Mouse (Mus musculus) limb, embryonic 13.5 days (tissue): ENCODE results near the gene Kif26b. TPM values are rescaled to one million over a fixed set of nuclear protein-coding genes. Genes with fewer than 3 reads are reported as not detected.

Experiments used
- ATAC-seq: fragments of 200-750 bp; cut with Nextera tagmentation; 2 replicates; pipeline ENCODE4 v1.8.0; 2017; ENCODE audit warnings: low read depth, moderate number of reproducible peaks, moderate TSS enrichment; ENCODE audit not compliant: low FRiP score
- H3K27ac ChIP-seq: fragments of 300-500 bp; sonication (generic); 2 replicates; pipeline ENCODE4 v1.5.1; 2015; ENCODE audit warnings: inconsistent platforms, mild to moderate bottlenecking, moderate library complexity
- H3K27me3 ChIP-seq: fragments of 300-500 bp; sonication (generic); 2 replicates; pipeline ENCODE4 v1.6.1; 2015; ENCODE audit warnings: mild to moderate bottlenecking, inconsistent platforms
- H3K36me3 ChIP-seq: fragments of 300-500 bp; sonication (generic); 2 replicates; pipeline ENCODE4 v1.6.1; 2015; ENCODE audit warnings: inconsistent platforms, mild to moderate bottlenecking, moderate library complexity
- H3K4me1 ChIP-seq: fragments of 300-500 bp; sonication (generic); 2 replicates; pipeline ENCODE4 v1.6.1; 2015; ENCODE audit warnings: inconsistent platforms
- H3K4me2 ChIP-seq: fragments of 300-500 bp; sonication (generic); replicated peaks from 2 replicates; pipeline ENCODE4 v1.6.1; 2015; ENCODE audit warnings: inconsistent platforms, mild to moderate bottlenecking, moderate library complexity
- H3K4me3 ChIP-seq: fragments of 300-500 bp; sonication (generic); 2 replicates; pipeline ENCODE4 v1.5.1; 2015; ENCODE audit warnings: moderate library complexity, mild to moderate bottlenecking, inconsistent platforms
- H3K9ac ChIP-seq: fragments of 300-500 bp; sonication (generic); 2 replicates; pipeline ENCODE4 v1.6.1; 2015; ENCODE audit warnings: mild to moderate bottlenecking, inconsistent platforms
- H3K9me3 ChIP-seq: fragments of 300-500 bp; sonication (generic); 2 replicates; pipeline ENCODE4 v1.6.1; 2016; ENCODE audit warnings: inconsistent platforms
- WGBS: fragments of 180-500 bp; shearing (Covaris S2); methylation state at CpG from one replicate; pipeline ENCODE4 v1.1.7; 2015; 5-methylcytosine and 5-hydroxymethylcytosine counted together
- polyA plus RNA-seq: library from polyadenylated mRNA; unstranded; fragments of >200 nt; fragmentation: Nextera tagmentation; extraction: Ambion mirVana; gene quantifications from 2 replicates; pipeline ENCODE4 v1.2.1, GENCODE M21; 2015

Gene Kif26b
- polyA plus RNA-seq, 1 experiment from 2014 or later, result 13.3 TPM

- Histone ChIP-seq H3K4me3 (no peak overlapping the region), H3K4me1 (peaks cover 8% of the 10 kb centered on the region; the same call in 1 of the 2 replicates), H3K9me3 (no peaks in the 10 kb centered on the region), H3K27ac (no peak overlapping the region), H3K4me2 (no peak overlapping the region), H3K27me3 (peaks cover 25% of the 10 kb centered on the region; the same call in 1 of the 2 replicates), H3K36me3 (peaks cover 19% of the 10 kb centered on the region), H3K9ac (no peak overlapping the region)
- ATAC-seq, result no peak
- WGBS, result 88% methylated on average over 9 of the region's 9 CpGs
Measured at GRCm38 (mm10) chr1:178712189-178712873, 183.4 kb downstream of the Kif26b start.

- H3K9ac ChIP-seq, result no peak overlapping the region
- no peak overlapping the region for H3K27ac ChIP-seq
- no peak overlapping the region for H3K4me3 ChIP-seq
- H3K4me2 ChIP-seq, result no peak overlapping the region
- H3K9me3 ChIP-seq, result peaks cover under 1% of the 10 kb centered on the region; the same call in 1 of the 2 replicates
- H3K27me3 ChIP-seq, result peaks cover 21% of the 10 kb centered on the region; the same call in 1 of the 2 replicates
- no peak for ATAC-seq
- 93% methylated on average over 5 of the region's 5 CpGs for WGBS
- H3K36me3 ChIP-seq, result peaks cover 31% of the 10 kb centered on the region
- no peaks in the 10 kb centered on the region for H3K4me1 ChIP-seq
Measured at GRCm38 (mm10) chr1:178714209-178714608, 185.3 kb downstream of the Kif26b start.

- Histone ChIP-seq H3K4me3 (no peak overlapping the region), H3K4me1 (peaks cover 5% of the 10 kb centered on the region), H3K9ac (no peak overlapping the region), H3K27me3 (peaks cover 21% of the 10 kb centered on the region; the same call in 1 of the 2 replicates), H3K4me2 (no peak overlapping the region), H3K27ac (no peak overlapping the region), H3K36me3 (peaks cover 35% of the 10 kb centered on the region), H3K9me3 (peaks cover 5% of the 10 kb centered on the region)
- ATAC-seq, result 0 out of 2 replicates have a peak, but pooled peaks have one; percentile 32
- 68% methylated on average over 2 of the region's 2 CpGs for WGBS
Measured at GRCm38 (mm10) chr1:178716411-178716810, 187.5 kb downstream of the Kif26b start.

- 58% methylated on average over 2 of the region's 2 CpGs for WGBS
- H3K36me3 ChIP-seq, result peaks cover 35% of the 10 kb centered on the region
Measured at GRCm38 (mm10) chr1:178720821-178721220, 191.9 kb downstream of the Kif26b start.

GRCm38 (mm10) chr1:178722793-178723192, 193.9 kb downstream of the Kif26b start:
- H3K27ac ChIP-seq, result no peak overlapping the region
- peaks cover 16% of the 10 kb centered on the region for H3K36me3 ChIP-seq
- H3K9me3 ChIP-seq, result peaks cover 5% of the 10 kb centered on the region
- no peak for ATAC-seq
- no peak overlapping the region for H3K4me2 ChIP-seq
- no peak overlapping the region for H3K4me3 ChIP-seq
- no peak overlapping the region for H3K9ac ChIP-seq
- H3K27me3 ChIP-seq, result peaks cover 17% of the 10 kb centered on the region
- peaks cover 9% of the 10 kb centered on the region for H3K4me1 ChIP-seq
- WGBS, result 84% methylated on average over 4 of the region's 4 CpGs

More at GRCm38 (mm10) chr1:178720821-178721220, 191.9 kb downstream of the Kif26b start:
- no peak overlapping the region for H3K4me3 ChIP-seq
- no peak overlapping the region for H3K27ac ChIP-seq
- peaks cover 9% of the 10 kb centered on the region; the same call in 1 of the 2 replicates for H3K27me3 ChIP-seq
- ATAC-seq, result no peak
- H3K9ac ChIP-seq, result no peak overlapping the region
- H3K9me3 ChIP-seq, result peaks cover 5% of the 10 kb centered on the region
- no peak overlapping the region for H3K4me2 ChIP-seq
- peaks cover 5% of the 10 kb centered on the region for H3K4me1 ChIP-seq

- peaks cover 27% of the 10 kb centered on the region for H3K4me1 ChIP-seq
- H3K27ac ChIP-seq, result no peak overlapping the region
- ATAC-seq, result no peak
- no peak overlapping the region for H3K4me3 ChIP-seq
- no peak overlapping the region for H3K4me2 ChIP-seq
- peaks cover 17% of the 10 kb centered on the region for H3K27me3 ChIP-seq
- 91% methylated on average over 3 of the region's 3 CpGs for WGBS
- H3K36me3 ChIP-seq, result peaks cover 4% of the 10 kb centered on the region; the same call in 1 of the 2 replicates
- H3K9ac ChIP-seq, result no peak overlapping the region
- H3K9me3 ChIP-seq, result no peaks in the 10 kb centered on the region
Measured at GRCm38 (mm10) chr1:178725536-178725935, 196.6 kb downstream of the Kif26b start.

- Histone ChIP-seq H3K9me3 (peaks cover 4% of the 10 kb centered on the region; the same call in 1 of the 2 replicates), H3K27ac (peak overlapping the region; percentile 4; the same call in 1 of the 2 replicates), H3K4me2 (0 out of 2 replicates have a peak overlapping the region, but pooled peaks have one; percentile 2), H3K9ac (no peak overlapping the region), H3K4me1 (peaks cover 41% of the 10 kb centered on the region), H3K27me3 (peaks cover 12% of the 10 kb centered on the region), H3K36me3 (peaks cover 4% of the 10 kb centered on the region), H3K4me3 (no peak overlapping the region)
- WGBS, result 12% methylated on average over 6 of the region's 6 CpGs
- ATAC-seq, result peak; percentile 44; the same call in 1 of the 2 replicates
Measured at GRCm38 (mm10) chr1:178728256-178728655, 199.3 kb downstream of the Kif26b start.

- no peak overlapping the region for H3K9ac ChIP-seq
- H3K27ac ChIP-seq, result no peak overlapping the region
- peaks cover 18% of the 10 kb centered on the region for H3K27me3 ChIP-seq
- H3K36me3 ChIP-seq, result peaks cover 3% of the 10 kb centered on the region
- peaks cover 56% of the 10 kb centered on the region for H3K4me1 ChIP-seq
- no peak for ATAC-seq
- no peak overlapping the region for H3K4me3 ChIP-seq
- no peak overlapping the region for H3K4me2 ChIP-seq
- peaks cover 4% of the 10 kb centered on the region; the same call in 1 of the 2 replicates for H3K9me3 ChIP-seq
- WGBS, result 90% methylated on average over 3 of the region's 3 CpGs
Measured at GRCm38 (mm10) chr1:178730271-178730670, 201.3 kb downstream of the Kif26b start.

- H3K27ac ChIP-seq, result no peak overlapping the region
- peaks cover 15% of the 10 kb centered on the region for H3K27me3 ChIP-seq
- peaks cover 4% of the 10 kb centered on the region; the same call in 1 of the 2 replicates for H3K9me3 ChIP-seq
- ATAC-seq, result peak; percentile 46; the same call in 1 of the 2 replicates
- H3K4me2 ChIP-seq, result peak overlapping the region; percentile 31; the same call in 1 of the 2 replicates
- no peak overlapping the region for H3K9ac ChIP-seq
- peaks cover 3% of the 10 kb centered on the region for H3K36me3 ChIP-seq
- WGBS, result 11% methylated on average over 9 of the region's 9 CpGs
- no peak overlapping the region for H3K4me3 ChIP-seq
- H3K4me1 ChIP-seq, result peaks cover 53% of the 10 kb centered on the region
Measured at GRCm38 (mm10) chr1:178733035-178733434, 204.1 kb downstream of the Kif26b start.

- WGBS, result 84% methylated on average over 4 of the region's 4 CpGs
Measured at GRCm38 (mm10) chr1:178734576-178734975, 205.7 kb downstream of the Kif26b start.

GRCm38 (mm10) chr1:178736931-178737330, 208.0 kb downstream of the Kif26b start:
- no peak overlapping the region for H3K4me2 ChIP-seq
- peaks cover 32% of the 10 kb centered on the region for H3K4me1 ChIP-seq
- H3K9ac ChIP-seq, result no peak overlapping the region
- ATAC-seq, result no peak
- H3K27me3 ChIP-seq, result peaks cover 10% of the 10 kb centered on the region
- no peaks in the 10 kb centered on the region for H3K9me3 ChIP-seq
- no peaks in the 10 kb centered on the region for H3K36me3 ChIP-seq
- WGBS, result 94% methylated on average over 2 of the region's 2 CpGs
- no peak overlapping the region for H3K4me3 ChIP-seq
- H3K27ac ChIP-seq, result no peak overlapping the region

More at GRCm38 (mm10) chr1:178734576-178734975, 205.7 kb downstream of the Kif26b start:
- H3K27me3 ChIP-seq, result peaks cover 15% of the 10 kb centered on the region
- H3K4me3 ChIP-seq, result no peak overlapping the region
- peaks cover 38% of the 10 kb centered on the region for H3K4me1 ChIP-seq
- H3K9ac ChIP-seq, result no peak overlapping the region
- peaks cover 4% of the 10 kb centered on the region; the same call in 1 of the 2 replicates for H3K9me3 ChIP-seq
- ATAC-seq, result no peak
- no peak overlapping the region for H3K4me2 ChIP-seq
- H3K36me3 ChIP-seq, result peaks cover 3% of the 10 kb centered on the region
- H3K27ac ChIP-seq, result no peak overlapping the region

- 83% methylated on average over 5 of the region's 5 CpGs for WGBS
- Histone ChIP-seq H3K36me3 (no peaks in the 10 kb centered on the region), H3K4me1 (peaks cover 31% of the 10 kb centered on the region), H3K9ac (no peak overlapping the region), H3K27me3 (0 out of 2 replicates have a peak, but pooled peaks cover 3% of the 10 kb centered on the region), H3K4me2 (no peak overlapping the region), H3K9me3 (peaks cover 4% of the 10 kb centered on the region; the same call in 1 of the 2 replicates), H3K4me3 (no peak overlapping the region), H3K27ac (no peak overlapping the region)
- ATAC-seq, result no peak
Measured at GRCm38 (mm10) chr1:178743820-178744219, 214.9 kb downstream of the Kif26b start.
